Mouse (Mus musculus): ENCODE data around the gene Irgc1.

Gene Irgc1

DNA sequence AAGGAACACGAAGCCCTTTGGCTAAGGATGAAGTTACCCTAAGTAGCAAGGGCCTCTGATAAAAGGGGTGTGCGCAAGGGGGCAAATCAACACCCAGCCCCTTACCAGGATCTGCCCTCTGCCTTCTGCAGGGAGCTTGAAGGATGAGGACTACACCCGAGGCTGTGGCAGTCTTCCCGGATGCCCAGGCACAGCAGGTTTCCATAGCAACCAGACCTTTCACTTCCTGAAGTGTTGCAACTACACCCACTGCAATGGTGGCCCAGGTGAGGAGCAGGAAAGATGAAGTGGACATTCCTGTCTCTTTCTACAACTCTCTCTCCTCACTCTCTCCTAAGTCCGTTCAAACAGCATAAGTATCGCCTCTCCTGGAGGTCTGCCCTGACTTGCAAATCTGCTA lies 20.3 kb upstream of the Irgc1 start:
- no peak for DNase-seq (ENCODE audit: low spot score)

DNA sequence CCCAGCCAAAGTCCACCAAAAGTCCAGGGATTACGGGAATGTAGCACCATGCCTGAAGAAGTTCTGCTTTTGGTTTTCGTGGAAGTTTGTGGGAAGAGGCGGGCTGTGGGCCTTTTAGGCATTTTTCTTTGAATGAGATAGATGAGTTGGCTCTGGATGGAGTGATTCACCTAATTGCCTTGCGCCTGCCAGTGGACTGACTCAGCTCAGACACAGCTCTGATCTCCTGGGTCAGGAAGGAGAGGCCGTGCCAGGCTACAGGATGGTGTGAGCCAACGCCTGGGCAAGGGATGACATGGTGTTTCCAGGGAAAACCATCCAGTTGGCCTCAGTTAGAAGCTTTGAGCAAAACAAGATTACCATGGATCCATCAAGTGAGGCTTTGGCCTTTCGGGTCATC lies 18.3 kb upstream of the Irgc1 start:
- no peak for DNase-seq (ENCODE audit: low spot score)

DNA sequence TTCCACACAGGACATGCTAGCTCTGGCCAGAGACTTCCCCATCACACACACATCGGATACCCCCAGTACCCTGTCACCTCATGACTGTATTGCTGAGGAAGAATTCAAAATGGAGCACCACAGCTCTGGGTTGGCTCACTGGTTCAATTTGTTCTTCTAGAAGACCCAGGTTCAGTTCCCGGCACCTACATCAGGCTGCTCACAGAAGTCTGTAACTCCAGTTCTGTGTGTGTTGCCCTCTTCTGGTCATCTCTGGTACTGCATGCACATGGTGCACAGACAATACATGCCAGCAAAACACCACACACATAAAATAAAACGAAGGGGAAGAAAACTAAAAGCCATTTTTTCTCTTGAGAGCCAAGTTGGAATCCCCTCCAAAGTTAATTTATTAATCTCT lies 17.0 kb upstream of the Irgc1 start:
- DNase-seq (ENCODE audit: low spot score) = no peak

DNA sequence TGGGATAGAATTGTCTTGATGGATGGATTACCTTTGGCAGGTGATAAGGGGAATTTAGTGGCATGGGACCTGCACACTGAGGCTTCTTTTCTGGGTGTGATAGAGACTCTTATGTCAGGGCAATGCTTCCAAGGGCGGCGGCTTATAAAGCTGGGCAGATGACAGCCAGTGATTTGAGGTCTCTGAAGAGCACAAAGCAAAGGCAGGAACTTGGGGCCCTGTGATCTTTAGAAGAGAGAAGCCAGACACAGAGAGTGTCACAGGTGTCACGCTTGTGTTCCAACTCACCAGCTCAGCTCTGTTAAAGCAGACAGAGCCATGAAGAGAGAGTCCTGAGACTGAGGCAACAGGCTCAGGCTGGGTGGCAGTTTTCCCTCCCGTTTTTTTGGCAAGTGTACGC lies 15.8 kb upstream of the Irgc1 start:
- no peak for DNase-seq (ENCODE audit: low spot score)

DNA sequence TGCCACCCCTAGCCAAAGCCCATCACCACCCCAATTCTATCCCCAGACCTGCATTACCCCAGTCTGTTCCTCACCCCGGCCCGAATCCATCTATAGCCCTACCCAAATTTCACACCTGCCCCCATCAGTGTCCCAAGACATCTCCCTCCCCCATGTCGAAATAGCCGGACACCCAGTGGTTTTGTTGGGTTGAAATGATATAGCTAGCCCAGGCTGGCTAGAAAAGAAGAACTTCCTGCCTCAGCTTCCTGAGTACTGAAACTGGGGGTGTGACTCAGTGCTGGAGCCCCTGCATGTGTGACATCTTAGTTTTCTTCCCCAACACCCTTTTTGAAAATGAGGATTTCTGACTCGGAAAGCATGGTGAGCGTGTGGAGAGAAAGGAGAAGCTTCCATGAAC lies 14.7 kb upstream of the Irgc1 start:
- DNase-seq (ENCODE audit: low spot score) = no peak

DNA sequence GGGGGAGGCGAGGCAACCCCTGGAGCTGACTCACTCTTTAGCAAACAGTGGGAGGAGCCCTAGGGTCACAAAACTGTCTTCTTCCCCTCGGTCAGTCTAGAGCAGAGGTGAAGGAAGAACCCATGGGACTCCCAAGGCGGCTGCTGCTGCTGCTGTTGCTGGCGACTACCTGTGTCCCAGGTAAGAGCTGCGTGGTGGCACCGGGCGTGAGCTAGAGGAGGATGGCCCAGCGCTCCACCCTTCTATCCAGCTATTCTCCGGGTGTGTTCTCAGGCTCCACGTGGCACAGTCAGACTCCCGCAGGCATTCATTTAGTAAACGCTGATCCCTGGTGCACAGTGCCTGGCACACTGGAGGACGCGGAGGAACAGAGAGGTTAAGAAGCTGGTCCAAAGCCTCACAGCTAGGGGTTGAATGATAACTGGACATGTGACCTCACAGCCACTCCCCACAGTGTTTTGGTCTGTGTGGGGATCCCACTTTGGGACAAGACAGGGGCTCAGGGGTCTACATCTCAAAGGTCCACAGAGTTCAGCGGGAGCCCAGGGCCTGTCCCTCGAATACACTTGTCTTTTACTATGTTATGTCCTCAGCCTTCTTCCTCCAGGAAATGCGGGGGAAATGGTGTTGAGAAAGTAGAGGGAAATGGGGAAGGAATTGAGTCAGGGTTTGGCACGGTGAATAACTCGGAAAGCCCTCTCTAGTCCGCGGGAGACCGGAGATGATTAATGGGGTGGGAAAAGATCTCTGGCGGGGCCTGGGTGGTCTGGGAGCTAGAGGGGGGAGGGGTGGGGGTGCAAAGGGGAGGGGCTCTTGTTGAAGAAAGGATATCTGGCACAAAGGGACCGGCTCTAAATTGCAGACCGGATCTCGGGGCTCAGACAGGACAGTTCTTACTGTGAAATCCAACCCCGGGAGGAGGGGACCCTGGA lies 10.6 kb upstream of the Irgc1 start, which contains the start of gene Plaur:
TSS of gene Plaur (plus strand) at position 97 of the 932 bp plus-strand sequence.
- no peak for DNase-seq (ENCODE audit: low spot score)

DNA sequence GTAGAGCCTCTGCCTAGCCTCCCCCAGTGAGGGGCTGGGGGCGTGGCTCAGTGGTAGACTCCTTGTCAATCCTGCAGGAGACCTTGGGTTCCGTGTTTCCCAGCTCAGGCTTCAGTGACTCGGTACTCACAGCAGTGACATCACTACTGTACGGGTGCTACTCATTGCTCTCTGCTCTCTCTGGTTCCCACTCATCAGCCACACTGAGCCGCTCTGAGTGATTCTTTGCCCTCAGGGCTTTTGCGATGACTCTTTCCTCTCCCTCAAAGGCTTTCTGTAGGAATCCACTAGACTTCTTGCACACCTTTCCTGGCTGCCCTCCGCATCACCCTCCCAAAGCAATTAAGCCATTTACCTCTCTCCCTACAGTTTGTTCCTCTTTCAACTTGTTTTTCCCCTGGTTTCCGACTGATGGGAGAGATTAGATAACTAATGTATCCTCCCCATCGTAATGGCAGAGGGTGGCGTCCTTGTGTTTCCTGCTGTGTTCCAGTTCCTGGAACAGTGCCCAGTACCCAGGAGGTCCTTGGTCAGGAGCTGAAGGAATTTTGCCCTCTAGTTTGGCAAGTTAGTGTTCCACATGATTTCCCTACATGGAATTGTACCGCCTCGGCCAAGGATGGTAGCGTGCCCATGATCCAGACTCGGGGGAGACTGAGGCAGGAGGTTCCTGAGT lies 9.4 kb upstream of the Irgc1 start:
- no peak for DNase-seq (ENCODE audit: low spot score)

DNA sequence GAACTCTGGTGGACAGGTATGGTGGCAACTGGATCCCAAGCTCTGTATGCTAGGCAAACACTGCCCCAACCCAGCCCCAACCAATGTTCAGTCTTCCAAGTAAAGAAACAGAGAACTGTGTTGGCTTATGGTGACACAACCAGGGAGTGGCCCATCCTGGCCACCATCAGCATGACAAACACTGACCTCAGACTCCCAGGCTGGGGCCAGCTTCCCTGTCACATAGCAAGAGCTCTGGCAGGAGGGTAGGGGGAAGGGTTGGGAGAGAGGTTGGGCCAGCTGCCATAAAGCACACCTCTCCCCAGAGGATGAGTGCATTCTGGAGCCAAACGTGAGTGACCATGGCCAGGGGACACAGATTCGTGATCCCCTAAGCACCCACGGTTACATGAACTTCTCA lies 7.7 kb upstream of the Irgc1 start:
- DNase-seq (ENCODE audit: low spot score) = no peak

DNA sequence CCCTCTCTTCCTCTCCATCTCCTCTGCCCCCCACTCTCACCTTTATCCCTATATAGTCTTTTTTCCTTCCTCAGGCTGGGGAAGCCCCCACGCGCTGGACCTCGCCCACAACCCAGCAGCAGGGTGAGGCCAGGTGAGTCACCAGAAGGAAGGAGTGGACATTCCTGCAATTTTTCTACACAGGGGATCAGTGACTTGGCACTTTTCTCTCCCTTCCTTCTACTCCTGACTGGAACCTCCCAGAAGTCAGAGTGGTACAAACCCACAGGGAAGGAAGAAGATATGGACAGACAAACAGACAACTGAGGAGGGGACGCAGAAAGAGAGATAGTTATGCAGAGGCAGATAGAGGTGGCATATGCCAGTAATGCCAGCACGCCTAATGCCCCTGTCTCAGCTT lies 7.3 kb upstream of the Irgc1 start:
- DNase-seq (ENCODE audit: low spot score) = no peak

DNA sequence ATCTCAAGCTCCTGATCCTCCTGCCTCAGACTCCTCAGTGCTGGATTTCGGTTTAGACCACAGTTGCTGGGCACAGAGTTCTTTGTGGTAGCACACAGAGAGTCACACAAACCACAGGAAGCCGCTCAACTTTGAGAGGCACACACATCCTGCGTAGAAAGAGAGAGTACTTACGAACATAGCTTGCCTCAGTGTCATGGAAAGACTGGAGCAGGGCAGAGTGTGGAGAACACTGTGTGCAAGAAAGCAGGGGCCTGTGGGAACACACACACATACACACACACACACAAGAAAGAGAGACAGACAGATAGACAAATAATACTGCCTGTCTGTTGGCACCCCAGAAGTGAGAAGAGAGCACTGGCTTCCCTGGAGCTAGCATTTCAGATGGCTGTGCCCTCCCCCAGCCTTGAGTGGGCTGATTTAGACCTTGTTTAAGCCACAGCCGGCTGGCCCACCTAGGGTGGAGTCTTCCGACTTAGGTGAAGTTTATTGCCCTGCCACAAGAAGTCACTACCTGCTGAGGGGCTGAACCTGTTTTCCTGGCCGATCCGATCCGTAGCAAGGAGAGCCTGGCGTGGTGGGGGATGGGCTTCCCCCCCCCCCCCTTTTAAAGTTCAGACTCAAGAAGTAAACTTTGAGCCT lies 5.8 kb upstream of the Irgc1 start:
- no peak for DNase-seq (ENCODE audit: low spot score)

DNA sequence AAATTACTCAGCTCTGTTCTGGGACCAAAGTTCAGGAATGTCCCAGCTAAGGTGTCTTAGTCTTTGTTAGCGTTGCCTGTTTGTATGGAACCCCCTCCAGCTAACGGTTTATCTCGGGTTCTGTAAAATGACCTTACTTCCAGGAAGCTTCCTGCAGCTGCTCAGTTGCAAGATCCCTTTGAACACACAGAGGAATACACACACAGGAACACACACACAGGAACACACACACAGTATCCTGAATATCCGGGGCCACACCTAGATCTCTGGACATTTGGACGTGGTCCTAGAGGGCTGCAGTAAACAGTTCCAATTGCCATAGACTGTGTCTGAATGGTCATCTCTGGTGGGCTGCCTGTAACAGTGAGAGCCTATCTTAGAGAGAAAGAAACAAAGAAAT lies 3.6 kb upstream of the Irgc1 start:
- no peak for DNase-seq (ENCODE audit: low spot score)

DNA sequence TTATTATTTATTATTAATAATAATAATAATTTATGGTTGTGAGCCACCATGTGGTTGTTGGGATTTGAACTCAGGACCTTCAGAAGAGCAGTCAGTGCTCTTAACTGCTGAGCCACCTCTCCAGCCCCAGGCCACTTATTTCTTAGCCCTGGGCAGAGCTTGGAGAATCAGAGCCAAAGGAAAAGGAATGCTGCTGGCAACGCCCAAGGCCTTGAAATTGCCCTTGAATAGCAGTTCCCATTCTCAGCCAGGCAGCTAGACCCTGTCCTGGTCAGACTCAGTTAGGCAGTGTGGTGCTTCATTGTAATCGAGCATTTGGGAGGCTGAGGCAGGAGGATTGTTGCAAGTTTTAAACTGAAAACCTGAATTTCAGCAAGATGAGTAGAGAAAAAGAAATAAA lies 2.1 kb upstream of the Irgc1 start:
- no peak for DNase-seq (ENCODE audit: low spot score)

DNA sequence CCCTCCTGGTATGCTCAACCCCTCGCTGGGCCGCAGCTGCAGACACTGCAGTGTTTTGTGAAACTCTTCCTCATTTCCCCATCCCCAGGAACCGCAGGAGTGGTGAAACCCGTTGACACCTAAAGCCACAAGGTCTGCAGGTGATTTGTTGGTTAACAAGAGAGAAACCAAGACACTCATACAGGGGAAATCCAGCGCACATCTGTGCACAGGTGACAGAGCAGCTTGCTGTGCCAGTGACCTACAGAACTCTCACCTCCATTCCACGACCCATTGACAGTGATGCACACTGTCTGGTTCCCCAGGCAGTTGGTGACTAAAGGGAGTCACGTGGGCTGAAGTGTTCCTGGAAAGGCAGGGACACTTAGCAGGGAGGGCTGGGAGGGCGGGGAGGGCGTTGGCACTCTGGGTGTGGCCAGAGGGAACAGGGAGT lies 1.5 kb downstream of the Irgc1 start:
- no peak for DNase-seq (ENCODE audit: low spot score)

DNA sequence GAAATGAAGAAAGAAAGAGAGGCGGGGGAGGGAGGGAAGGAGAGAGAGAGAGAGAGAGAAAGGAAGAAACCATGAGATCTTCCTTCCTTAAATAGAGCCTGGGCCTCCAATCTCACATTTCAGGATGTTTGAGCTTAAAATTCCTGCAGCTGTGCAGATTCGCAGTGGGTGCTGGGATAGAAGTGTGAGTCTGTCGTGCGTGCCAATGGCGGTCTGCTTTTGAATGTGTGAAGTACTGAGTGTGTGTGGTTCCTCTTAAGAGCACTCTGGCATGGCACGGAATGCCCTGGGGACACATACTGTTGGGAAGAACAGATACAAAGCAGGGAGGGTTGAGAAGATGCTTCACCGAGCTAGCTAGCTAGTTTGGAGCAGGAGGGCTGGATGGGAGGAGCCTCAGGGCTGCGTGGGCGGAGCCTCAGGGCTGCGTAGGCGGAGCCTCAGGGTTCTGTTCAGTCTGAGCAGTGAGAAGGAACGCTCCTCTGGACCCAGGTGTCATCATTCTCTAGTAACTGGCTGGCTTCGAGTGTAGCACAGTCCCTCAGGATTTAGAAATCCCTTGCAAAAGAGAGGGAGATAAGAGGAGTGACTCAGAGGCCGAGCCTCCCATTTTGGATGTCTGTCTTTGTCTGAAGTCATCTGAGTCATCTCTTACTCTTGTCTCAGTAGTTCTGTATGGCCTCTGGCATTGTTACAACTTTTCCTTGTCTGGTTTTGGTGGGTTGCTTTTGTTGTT lies 3.1 kb downstream of the Irgc1 start:
- DNase-seq (ENCODE audit: low spot score) = no peak

DNA sequence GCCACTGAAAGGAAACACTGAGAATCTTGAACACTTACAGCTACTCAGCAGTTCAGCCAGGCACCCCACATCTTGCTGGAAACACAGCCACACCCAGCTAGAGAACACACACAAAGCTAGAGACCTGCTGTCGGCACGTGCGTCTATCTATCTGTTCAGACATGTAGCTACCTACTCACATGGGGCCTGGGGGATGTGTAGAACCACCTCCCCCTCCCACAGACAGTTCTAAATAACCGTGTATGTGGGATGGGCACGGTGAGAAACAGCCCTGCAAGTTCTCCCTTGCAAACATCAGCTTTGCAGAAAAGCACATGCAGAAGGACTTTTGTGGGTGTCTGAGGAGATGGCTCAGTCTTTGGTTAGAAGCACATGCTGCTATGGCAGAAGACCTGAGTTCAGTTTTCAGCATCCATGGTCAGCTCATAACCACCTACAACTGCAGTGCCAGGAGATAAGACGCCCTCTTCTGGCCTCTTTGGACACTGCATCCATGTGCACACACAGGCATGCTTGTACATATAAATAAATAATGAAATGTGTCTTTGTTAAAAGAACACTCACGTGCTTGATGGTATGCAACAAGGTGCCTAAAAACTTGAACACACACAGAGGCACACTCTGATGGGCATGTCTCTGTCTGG lies 5.3 kb downstream of the Irgc1 start:
- no peak for DNase-seq (ENCODE audit: low spot score)

DNA sequence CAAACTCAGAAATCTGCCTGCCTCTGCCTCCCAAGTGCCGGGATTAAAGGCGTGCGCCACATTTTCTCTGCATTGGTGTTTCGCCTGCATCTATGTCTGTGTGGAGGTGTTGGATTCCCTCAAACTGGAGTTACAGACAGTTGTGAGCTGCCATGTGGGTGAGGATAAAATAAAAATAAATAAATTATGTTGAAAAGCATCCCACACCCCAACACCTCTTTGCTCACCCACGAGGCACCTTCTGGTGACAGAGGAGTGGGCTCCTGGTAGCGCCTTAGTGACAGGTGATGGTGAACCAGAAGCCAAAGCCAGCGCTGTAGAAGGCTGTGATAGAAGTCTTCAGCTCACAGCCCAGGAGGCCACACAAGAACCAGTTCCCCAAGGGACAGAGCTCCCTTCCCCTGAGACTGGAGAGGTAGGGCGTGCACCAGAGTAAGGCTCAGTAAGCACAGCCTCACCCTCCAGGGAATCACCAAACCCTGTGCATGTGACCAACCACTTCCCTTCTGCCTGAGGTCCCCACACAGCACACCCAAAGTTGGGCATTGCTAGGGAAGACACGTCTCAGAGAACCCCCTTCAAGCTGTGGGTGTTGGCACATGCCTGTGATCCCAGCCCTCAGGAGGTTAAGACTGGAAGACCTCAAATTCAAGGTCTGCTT lies 6.7 kb downstream of the Irgc1 start:
- no peak for DNase-seq (ENCODE audit: low spot score)

DNA sequence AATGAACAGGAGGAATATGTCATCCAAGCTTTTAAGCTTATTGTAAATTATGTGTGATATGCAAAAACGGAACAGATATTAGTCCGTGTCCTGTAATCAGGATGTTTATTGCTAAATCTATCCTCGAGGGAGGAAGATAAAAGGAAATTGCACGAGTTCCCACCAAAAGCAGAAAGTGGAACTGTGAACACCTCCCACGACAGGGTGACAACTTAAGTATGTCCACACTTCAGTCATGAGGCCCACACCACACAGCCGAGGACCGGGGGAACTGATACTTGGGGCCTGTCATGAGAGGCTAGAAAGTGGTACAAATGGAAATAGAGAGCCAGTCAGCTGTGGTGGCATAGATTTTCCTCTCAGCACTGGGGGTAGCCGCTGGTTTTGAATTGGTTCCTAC lies 9.8 kb downstream of the Irgc1 start:
- DNase-seq (ENCODE audit: low spot score) = peak; percentile 47

DNA sequence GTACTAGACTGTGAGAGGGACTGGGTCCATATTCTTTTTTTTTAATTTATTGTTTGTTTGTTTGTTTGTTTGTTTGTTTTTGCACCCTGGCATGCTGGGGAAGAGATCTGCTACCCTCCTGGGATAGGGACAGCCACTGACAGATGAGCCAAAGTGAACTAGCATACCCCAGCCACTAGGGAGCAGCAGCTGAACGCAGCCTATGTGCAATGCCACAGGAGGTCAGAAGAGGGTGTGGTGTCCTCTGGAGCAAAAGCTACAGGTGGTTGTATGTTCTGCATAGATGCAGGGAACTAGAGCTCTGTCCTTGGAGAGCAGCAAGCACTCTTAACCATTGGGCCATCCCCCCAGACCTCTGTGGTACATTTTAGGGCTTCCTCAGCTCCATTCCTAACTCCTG lies 10.3 kb downstream of the Irgc1 start:
- DNase-seq (ENCODE audit: low spot score) = peak; percentile 70

DNA sequence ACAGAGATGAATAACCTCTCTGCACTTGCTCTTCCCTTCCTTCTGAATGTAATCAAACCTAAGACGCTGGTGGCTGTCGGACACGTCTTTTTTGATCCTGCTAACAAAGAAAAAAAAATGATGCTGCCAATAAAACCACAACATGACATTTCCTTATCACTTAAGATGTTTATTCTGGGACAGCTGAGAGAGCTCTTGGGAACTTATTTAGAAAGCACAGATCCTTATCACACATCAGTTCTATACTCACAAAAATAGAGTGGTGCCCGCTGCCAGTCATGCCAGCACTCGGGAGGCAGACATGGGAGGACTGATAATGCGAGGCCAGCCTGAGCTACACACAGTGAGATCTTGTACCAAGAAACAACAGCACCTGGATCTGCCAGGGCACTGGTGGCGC lies 12.2 kb downstream of the Irgc1 start:
- no peak for DNase-seq (ENCODE audit: low spot score)

DNA sequence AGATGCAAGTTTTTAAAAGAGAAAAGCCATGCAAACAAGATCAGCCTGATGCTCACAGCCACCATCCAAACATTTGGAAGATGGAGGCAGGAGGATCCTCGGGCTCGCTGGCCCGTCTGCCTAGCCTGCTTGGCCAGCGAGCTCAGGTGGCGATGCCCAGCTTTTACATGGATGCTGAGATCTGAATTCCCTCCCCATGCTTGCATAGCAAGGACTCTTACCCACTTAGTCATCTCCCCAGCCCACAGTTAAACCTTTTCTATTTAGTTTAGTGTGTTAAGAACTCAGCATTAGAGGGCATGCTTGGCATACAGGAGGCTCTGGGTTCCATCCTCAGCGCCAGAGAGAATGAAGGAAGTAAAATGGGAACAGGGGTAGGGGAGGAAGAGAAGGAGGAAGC lies 12.9 kb downstream of the Irgc1 start:
- DNase-seq (ENCODE audit: low spot score) = no peak

DNA sequence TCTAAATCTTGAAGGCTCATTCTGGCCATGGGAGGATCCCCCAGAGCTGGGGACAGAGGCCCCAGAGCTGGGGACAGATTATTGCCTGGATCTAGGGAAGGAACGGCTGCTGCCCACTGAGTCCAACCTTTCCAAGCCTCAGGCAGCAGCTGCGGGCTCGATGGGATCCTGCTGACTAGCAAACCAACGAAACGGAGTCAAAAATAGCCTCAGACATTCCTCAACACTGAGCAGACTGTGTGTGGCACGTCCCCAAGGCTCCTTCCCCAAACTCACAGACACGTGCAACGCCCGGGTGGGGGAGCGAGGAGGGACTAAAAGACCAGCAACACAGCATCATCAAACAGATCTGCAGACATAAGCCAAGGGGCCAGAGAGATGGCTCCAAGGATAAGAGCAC lies 14.1 kb downstream of the Irgc1 start:
- peak; percentile 73 for DNase-seq (ENCODE audit: low spot score)
